Mouse (Mus musculus): ENCODE data around the gene Reps2. TPM values are rescaled to one million over a fixed set of nuclear protein-coding genes. Genes with fewer than 3 reads are reported as not detected.

The Reps2 gene
- polyA plus RNA-seq, 1 experiment from 2014 or later: 27.1 TPM

GRCm38 (mm10) chrX:162555729-162556458, 87.6 kb downstream of the Reps2 start:
- no peaks in the 10 kb centered on the region for H3K36me3 ChIP-seq (ENCODE audit: inconsistent target)
- H3K4me3 ChIP-seq (ENCODE audit: inconsistent target): no peak overlapping the region
- H3K27ac ChIP-seq: no peak overlapping the region
- no peaks in the 10 kb centered on the region for H3K79me2 ChIP-seq (ENCODE audit: inconsistent target)
- 100% methylated on average over 1 of the region's 1 CpGs for WGBS (ENCODE audit: missing documents)

- no peak overlapping the region for H3K4me3 ChIP-seq (ENCODE audit: inconsistent target)
- 91% methylated on average over 3 of the region's 3 CpGs for WGBS (ENCODE audit: missing documents)
Measured at GRCm38 (mm10) chrX:162554513-162554912, 88.9 kb downstream of the Reps2 start.

GRCm38 (mm10) chrX:162552383-162552782, 91.1 kb downstream of the Reps2 start:
- 72% methylated on average over 7 of the region's 8 CpGs for WGBS (ENCODE audit: missing documents)
- Histone ChIP-seq H3K36me3 (ENCODE audit: inconsistent target) (no peaks in the 10 kb centered on the region), H3K27ac (no peak overlapping the region), H3K79me2 (ENCODE audit: inconsistent target) (no peaks in the 10 kb centered on the region), H3K4me3 (ENCODE audit: inconsistent target) (no peak overlapping the region)

More at GRCm38 (mm10) chrX:162554513-162554912, 88.9 kb downstream of the Reps2 start:
- no peaks in the 10 kb centered on the region for H3K79me2 ChIP-seq (ENCODE audit: inconsistent target)
- no peak overlapping the region for H3K27ac ChIP-seq
- no peaks in the 10 kb centered on the region for H3K36me3 ChIP-seq (ENCODE audit: inconsistent target)

- Histone ChIP-seq H3K36me3 (ENCODE audit: inconsistent target) (no peaks in the 10 kb centered on the region), H3K27ac (no peak overlapping the region), H3K79me2 (ENCODE audit: inconsistent target) (no peaks in the 10 kb centered on the region), H3K4me3 (ENCODE audit: inconsistent target) (no peak overlapping the region)
Measured at GRCm38 (mm10) chrX:162545037-162545436, 98.4 kb downstream of the Reps2 start.

GRCm38 (mm10) chrX:162542576-162543227, 100.7 kb downstream of the Reps2 start:
- Histone ChIP-seq H3K4me3 (ENCODE audit: inconsistent target) (no peak overlapping the region), H3K79me2 (ENCODE audit: inconsistent target) (no peaks in the 10 kb centered on the region), H3K27ac (no peak overlapping the region), H3K36me3 (ENCODE audit: inconsistent target) (no peaks in the 10 kb centered on the region)
- WGBS (ENCODE audit: missing documents): 56% methylated on average over 1 of the region's 1 CpGs

- Histone ChIP-seq H3K27ac (no peak overlapping the region), H3K36me3 (ENCODE audit: inconsistent target) (no peaks in the 10 kb centered on the region), H3K79me2 (ENCODE audit: inconsistent target) (no peaks in the 10 kb centered on the region), H3K4me3 (ENCODE audit: inconsistent target) (no peak overlapping the region)
- WGBS (ENCODE audit: missing documents): 70% methylated on average over 1 of the region's 1 CpGs
Measured at GRCm38 (mm10) chrX:162541961-162542360, 101.5 kb downstream of the Reps2 start.

GRCm38 (mm10) chrX:162531016-162531415, 112.4 kb downstream of the Reps2 start:
- Histone ChIP-seq H3K36me3 (ENCODE audit: inconsistent target) (no peaks in the 10 kb centered on the region), H3K79me2 (ENCODE audit: inconsistent target) (no peaks in the 10 kb centered on the region), H3K27ac (no peak overlapping the region), H3K4me3 (ENCODE audit: inconsistent target) (no peak overlapping the region)
- whole genome bisulfite sequencing (ENCODE audit: missing documents): 89% methylated on average over 1 of the region's 2 CpGs

GRCm38 (mm10) chrX:162527240-162527639, 116.2 kb downstream of the Reps2 start:
- Histone ChIP-seq H3K36me3 (ENCODE audit: inconsistent target) (no peaks in the 10 kb centered on the region), H3K27ac (no peak overlapping the region), H3K4me3 (ENCODE audit: inconsistent target) (no peak overlapping the region), H3K79me2 (ENCODE audit: inconsistent target) (no peaks in the 10 kb centered on the region)
- WGBS (ENCODE audit: missing documents): 40% methylated on average over 2 of the region's 2 CpGs

GRCm38 (mm10) chrX:162521831-162522514, 121.5 kb downstream of the Reps2 start:
- no peak overlapping the region for H3K4me3 ChIP-seq (ENCODE audit: inconsistent target)
- H3K27ac ChIP-seq: no peak overlapping the region
- 91% methylated on average over 9 of the region's 9 CpGs for WGBS (ENCODE audit: missing documents)
- no peaks in the 10 kb centered on the region for H3K79me2 ChIP-seq (ENCODE audit: inconsistent target)
- H3K36me3 ChIP-seq (ENCODE audit: inconsistent target): no peaks in the 10 kb centered on the region

GRCm38 (mm10) chrX:162521197-162521596, 122.3 kb downstream of the Reps2 start:
- 88% methylated on average over 4 of the region's 4 CpGs for WGBS (ENCODE audit: missing documents)
- H3K36me3 ChIP-seq (ENCODE audit: inconsistent target): no peaks in the 10 kb centered on the region
- no peaks in the 10 kb centered on the region for H3K79me2 ChIP-seq (ENCODE audit: inconsistent target)
- no peak overlapping the region for H3K27ac ChIP-seq
- H3K4me3 ChIP-seq (ENCODE audit: inconsistent target): no peak overlapping the region

- Histone ChIP-seq H3K36me3 (ENCODE audit: inconsistent target) (no peaks in the 10 kb centered on the region), H3K79me2 (ENCODE audit: inconsistent target) (no peaks in the 10 kb centered on the region), H3K27ac (no peak overlapping the region), H3K4me3 (ENCODE audit: inconsistent target) (no peak overlapping the region)
- WGBS (ENCODE audit: missing documents): 45% methylated on average over 2 of the region's 2 CpGs
Measured at GRCm38 (mm10) chrX:162520374-162520773, 123.1 kb downstream of the Reps2 start.

- Histone ChIP-seq H3K36me3 (ENCODE audit: inconsistent target) (no peaks in the 10 kb centered on the region), H3K79me2 (ENCODE audit: inconsistent target) (no peaks in the 10 kb centered on the region), H3K4me3 (ENCODE audit: inconsistent target) (no peak overlapping the region), H3K27ac (peak overlapping the region; percentile 10; the same call in 1 of the 2 replicates)
- WGBS (ENCODE audit: missing documents): 83% methylated on average over 2 of the region's 2 CpGs
Measured at GRCm38 (mm10) chrX:162510426-162510980, 132.9 kb downstream of the Reps2 start.

GRCm38 (mm10) chrX:162505186-162505585, 138.3 kb downstream of the Reps2 start:
- 78% methylated on average over 2 of the region's 2 CpGs for WGBS (ENCODE audit: missing documents)
- Histone ChIP-seq H3K79me2 (ENCODE audit: inconsistent target) (no peaks in the 10 kb centered on the region), H3K4me3 (ENCODE audit: inconsistent target) (no peak overlapping the region)

GRCm38 (mm10) chrX:162503436-162503835, 140.0 kb downstream of the Reps2 start:
- no peaks in the 10 kb centered on the region for H3K36me3 ChIP-seq (ENCODE audit: inconsistent target)
- H3K27ac ChIP-seq: no peak overlapping the region
- no peaks in the 10 kb centered on the region for H3K79me2 ChIP-seq (ENCODE audit: inconsistent target)
- no peak overlapping the region for H3K4me3 ChIP-seq (ENCODE audit: inconsistent target)
- WGBS (ENCODE audit: missing documents): 65% methylated on average over 2 of the region's 2 CpGs

More at GRCm38 (mm10) chrX:162505186-162505585, 138.3 kb downstream of the Reps2 start:
- H3K36me3 ChIP-seq (ENCODE audit: inconsistent target): no peaks in the 10 kb centered on the region
- H3K27ac ChIP-seq: no peak overlapping the region

- H3K4me3 ChIP-seq (ENCODE audit: inconsistent target): no peak overlapping the region
- H3K27ac ChIP-seq: peak overlapping the region; percentile 34
- no peaks in the 10 kb centered on the region for H3K79me2 ChIP-seq (ENCODE audit: inconsistent target)
- H3K36me3 ChIP-seq (ENCODE audit: inconsistent target): no peaks in the 10 kb centered on the region
- 25% methylated on average over 3 of the region's 3 CpGs for WGBS (ENCODE audit: missing documents)
Measured at GRCm38 (mm10) chrX:162500962-162501361, 142.5 kb downstream of the Reps2 start.

Measured in macrophage (primary cell).